Mouse (Mus musculus) Muller cell, postnatal 12 days (primary cell): Measurements from ENCODE around the gene Gm16430.
"Not testable (repeated sequence)": the region's sequence is repeated elsewhere in the genome, so short reads cannot be mapped to it uniquely, and the experiment has no call there.

Experiments
- DNase-seq: peaks from one replicate; pipeline ENCODE4 v3.0.0-alpha.2; 2015; ENCODE audit errors: inconsistent ontology term

Gm16430 gene

DNA sequence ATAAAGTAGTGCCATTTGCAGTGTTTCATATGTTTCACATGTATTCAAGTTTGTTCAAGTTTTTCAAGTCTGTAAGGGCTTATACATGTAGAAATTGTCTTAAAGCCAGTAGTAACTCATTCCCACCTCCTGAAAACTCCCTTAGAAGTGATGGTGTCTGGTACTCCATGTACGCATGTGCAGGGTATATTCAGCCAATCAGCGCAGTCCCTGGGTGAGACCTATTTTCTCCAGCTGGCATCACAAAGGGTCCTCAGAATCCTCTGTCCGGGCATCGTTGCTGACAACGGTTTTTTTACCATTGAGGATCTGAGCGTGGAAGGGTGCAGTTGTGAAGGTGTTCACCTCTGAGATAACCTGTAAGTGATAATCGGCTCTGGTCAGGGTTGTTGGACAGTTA, at the start of gene Gm16430:
Gene Gm16430 (plus strand): TSS at position 301 of the 400 bp plus-strand sequence.
- not testable (repeated sequence) for DNase-seq
